Mouse (Mus musculus) ovary, postnatal 14 days (tissue): ENCODE data around the gene Bcl2l14.

ENCODE experiments used
- DNase-seq: peaks from one replicate; pipeline ENCODE4 v3.0.0; 2022; ENCODE audit warnings: low spot score

Bcl2l14 gene

DNA sequence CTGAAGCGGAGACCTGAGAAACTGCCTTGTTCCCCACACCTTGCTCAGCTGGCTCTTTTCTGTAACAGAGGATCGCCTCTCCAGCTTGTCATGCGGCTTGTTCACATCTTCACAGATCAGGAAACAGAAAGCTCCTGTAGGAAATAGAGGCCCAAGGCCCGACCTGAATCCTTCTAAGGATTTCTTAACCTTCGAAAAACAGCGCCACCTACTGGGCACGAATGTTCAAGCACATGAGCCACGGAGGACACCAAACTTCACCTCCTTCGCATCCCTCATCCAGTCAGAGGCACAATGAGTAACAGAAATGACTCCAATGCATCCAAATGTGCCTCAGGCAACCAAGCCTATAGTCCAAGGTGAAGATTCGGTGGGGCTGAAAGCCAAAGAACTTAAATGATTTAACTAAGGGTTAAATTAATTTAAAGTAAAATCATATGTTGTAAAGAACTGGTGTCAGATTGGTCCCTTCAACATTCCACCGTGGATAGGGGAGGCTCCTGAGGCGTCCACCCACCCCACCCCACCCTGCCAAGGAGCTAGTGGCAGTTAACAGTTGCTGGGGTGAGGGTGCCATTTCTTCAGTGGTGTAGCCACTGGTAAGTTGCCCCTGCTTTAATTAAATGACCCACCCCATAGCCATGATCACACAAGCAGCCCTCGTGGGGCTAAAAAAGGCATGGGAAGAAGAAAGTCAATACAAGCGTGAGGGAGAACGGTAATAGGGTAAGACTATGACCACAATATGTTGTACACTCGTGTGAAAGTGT is 7.0 kb downstream of the Bcl2l14 start:
- peak; percentile 42 for DNase-seq

DNA sequence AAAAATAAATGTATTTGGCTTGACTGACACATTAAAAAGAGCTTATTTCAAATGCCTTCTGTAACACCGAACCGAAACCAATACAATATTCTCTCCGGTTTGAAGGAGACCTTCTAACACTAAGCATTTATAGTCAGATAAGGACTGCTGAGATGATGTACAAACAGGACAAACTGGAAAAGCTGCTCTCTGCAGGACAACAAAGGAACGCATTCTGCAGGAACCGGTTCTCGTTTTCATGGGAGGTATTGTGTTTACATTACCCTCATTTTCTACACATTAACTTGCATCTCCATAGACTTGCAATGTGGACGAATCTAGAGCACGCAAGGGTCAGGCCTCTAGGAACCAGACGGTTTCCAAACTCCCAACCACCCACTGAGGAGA is 7.6 kb downstream of the Bcl2l14 start:
- no peak for DNase-seq

DNA sequence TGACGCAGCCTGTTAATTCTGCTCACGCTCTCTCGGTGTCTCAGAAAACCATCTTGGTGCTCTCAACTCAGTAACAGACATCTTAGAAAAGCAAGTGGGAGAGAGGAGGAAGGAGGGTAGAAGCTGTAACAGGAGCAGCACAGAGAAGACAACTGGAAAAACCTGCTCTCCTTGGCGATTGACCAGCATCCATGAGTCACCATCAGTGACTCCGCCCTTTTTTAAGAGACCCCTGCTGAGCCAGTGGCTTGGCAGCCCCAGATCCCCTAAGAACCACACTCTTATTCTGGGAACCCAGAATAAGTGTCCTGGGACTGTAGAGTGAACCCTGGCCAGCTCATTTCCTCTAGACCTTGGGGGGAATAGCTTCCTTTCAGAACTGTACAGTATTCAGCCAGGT is 11.1 kb downstream of the Bcl2l14 start:
- DNase-seq = no peak

DNA sequence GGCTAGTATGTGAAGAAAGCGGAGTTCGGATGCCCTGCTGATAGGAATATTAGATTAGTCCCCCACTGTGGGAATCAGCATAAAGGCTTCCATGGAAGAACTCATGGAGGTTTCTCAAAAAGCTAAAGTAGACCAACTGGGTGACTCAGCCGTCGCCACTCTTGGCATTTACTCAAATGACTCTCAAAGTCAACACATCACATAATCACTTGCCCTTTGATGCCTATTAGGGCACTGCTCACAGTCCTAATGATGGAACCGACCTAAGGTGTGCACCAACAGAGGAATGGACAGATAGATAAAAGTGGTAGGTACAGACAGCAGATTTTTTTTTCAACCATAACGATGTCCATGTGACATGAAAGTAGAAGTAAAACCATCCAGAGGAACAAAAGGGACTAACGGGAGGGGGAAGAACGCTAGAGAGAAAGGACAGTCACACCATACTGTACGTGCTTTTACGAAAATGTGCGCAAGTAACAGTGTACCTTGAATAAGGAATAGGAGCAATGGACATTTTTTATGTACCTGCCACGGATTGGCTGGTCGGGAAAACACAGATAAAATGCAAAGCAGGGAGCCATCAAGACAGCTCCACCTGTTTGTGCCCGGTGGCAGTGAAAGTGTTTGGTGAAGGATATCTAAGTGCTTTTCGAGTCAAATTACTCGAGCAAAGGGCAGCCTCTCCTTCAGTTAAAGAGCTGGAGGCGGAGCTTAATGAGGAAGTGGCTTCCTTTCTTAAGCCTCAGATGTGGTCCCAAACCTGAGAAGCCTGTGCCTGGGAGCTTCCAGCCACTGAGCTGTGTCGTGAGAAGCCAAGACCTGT is 17.8 kb downstream of the Bcl2l14 start:
- no peak for DNase-seq

DNA sequence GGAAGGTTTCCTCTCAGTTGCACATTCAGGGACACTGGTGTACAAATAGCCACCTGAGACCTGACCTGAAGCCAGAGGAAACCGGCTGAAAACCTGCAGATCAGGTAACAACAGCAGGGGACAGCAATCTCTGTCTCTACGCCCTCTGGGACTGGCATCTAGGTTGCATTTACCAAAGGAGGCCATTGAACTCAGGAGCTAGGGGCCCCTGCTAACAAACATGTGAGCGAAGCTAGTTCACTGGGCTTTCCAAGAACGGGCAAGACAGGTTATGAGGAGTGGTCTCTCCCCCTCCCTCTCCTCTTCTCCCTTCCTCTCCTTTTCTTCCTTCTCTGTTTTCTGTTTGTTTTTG is 18.4 kb downstream of the Bcl2l14 start:
- DNase-seq = no peak

DNA sequence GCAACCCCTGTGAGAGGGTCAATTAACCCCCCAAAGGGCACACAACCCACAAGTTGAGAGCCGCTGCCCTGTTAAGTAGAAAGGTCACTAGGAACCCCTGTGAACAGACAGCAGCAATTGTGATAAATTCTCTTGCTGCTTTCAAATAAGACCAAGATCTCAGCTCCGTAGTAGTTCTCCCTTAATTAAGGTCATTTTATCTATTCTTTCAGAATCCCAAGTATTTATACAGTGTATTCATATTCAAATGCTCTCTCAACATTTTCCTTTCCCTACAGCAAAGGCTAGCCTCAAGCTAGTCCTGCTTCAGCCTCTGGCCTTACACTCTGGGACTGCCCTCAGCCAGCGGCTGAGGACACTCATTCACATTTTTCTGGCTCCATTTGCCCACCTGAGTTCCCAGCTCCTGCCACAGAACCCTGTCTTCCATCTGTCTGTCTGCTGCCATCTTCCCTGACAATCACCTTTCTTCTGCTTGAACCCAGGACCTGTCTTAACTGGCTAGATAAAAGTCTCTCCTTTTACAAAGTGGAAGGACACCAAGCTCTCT is 20.5 kb downstream of the Bcl2l14 start:
- DNase-seq = no peak

DNA sequence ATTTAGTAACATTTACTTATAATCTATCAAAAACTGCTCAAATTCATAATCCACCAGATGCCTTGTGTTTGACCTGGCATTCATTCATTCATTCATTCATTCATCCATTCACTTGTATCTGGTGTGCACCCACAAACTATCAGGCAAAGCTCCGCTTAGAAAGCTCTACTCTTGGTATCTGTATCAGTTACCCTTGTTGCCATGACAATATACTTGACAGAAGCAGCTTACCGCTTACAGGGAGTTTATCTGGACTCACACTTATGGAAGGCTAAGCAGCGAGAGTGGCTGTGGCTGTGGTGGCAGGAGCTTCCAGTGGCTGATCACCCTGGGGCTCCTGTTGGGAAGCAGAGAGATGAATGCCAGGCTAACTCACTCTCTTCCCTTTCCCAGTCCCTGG is 21.8 kb downstream of the Bcl2l14 start:
- no peak for DNase-seq

DNA sequence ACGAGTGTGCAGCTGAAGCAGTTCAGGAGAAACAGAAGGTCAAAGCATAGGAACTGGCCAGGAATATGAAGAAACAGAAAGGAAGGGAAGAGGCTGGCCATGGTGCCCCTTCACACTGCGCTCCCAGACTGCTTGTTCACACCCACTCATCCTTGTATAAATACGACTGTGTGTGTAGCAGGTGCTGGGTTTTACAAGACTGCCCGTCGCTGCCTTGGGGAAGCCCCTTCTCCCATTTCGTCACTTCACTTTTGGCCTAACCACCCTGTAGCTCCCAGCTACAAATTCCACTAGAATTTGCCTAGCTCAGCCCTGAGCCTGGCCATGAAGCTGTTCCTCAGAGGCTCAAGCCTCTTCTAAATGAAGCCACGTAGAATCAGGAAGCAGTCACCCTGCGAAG is 24.3 kb downstream of the Bcl2l14 start:
- DNase-seq = no peak

DNA sequence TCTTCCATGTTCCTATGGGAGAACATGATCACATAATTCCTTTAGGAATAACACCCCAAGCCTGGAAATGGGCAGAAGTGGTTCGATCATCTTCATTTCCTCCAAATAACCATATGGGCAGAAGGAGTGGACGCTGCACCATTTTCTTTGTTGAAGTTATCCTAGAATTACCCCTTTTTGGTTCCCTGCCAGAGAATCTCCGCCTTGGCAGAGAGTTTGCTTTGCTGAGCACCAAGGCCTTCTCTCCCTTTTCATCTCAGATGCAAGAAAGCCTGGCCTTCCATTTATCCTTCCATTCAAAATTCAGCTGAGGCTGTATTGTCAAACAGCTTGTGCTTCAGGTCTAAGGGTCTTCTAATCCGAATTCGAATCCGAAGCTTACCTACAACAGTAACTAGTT is 25.8 kb downstream of the Bcl2l14 start:
- DNase-seq = no peak

DNA sequence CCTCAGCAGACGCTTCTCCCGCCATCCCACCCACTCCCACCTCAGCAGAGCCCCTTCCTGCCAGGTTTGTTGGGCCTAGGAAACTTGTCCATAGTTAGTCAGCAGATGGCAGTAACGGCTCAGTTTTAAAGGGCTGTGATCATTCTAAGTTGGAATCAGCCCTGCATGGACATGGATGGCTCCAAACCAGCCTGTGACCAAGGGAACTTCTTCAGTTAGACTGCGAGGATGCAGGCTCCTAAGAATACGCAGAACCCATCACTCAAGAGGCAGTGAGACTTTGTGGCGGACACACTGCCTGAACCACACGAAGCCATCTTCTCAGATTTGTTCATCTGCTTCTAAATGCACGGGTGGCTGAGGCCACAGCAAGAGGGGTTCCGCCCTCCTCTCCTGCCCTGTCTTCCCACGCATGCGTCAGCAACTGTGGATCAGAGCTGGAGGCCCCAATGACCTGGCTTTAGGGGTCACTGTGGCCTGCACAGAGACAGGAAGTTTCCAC is 29.1 kb downstream of the Bcl2l14 start:
- peak; percentile 59 for DNase-seq

DNA sequence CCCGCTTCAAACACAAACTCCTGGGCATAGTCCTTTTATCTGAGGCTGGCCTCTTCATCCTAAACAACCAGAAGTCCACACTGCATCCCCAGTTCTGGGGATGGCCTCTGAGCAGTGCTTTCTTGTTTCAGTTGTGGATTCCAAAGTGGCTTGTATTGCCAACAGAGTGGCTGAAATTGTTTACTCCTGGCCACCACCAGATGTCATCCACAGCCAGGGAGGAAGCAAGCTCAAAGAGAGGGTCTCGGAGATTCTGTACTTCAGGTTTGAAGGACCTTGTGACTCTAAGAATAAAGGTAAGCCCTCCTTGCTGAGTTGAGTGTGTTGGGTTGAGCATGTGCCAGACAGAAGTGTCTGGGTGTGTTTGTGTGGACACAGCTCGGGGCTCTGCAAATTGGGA is 31.0 kb downstream of the Bcl2l14 start:
- DNase-seq = no peak

DNA sequence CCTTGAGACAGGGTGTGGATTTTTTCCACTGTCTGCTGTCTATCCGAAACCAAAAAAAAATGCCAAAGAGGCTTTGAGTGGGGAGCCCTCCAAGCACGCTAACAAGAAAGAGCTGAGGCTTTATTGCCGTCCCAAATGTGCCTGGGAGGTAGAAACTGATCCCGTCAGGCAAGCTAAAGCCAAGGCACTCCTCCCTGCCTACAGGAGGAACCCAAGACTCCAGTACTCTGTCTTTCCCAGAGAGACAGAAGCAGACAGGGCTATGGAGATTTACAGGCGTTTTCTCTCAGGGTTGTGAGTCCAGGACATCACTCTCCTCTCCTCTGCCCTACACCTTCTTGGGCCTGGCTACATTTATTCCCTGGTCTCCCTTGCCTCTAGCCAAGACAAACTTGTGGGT is 32.3 kb downstream of the Bcl2l14 start:
- DNase-seq = no peak

DNA sequence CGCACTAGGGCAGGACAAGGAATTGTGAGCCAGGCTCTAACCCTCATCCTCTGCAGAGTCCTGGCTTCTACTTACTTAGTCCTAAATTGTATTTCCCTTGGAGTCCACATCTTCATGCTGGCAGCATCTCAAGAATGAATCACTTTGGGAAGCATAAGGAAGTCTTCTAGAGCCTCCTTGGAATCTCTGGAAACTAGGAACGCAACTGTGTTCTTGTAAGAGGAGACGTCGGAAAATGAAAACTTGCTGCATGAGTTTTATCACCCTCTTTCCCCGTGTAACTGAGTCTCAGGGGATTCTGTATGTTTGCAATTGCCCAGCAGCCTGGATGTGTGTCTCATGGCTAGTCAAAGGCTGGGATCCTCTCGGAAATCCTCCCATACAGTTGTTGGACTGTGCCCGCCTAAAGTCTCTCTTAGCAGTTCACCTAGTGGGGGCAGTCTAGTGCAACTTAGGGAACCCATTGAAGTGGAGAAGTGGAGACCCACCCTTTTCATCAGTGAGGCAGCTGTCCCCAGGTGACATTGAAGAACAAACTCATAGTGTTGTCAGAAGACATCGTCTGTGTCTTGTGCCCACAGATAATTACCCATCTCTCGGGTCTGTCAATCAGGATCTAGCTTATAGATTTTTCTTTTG is 34.2 kb downstream of the Bcl2l14 start:
- no peak for DNase-seq

DNA sequence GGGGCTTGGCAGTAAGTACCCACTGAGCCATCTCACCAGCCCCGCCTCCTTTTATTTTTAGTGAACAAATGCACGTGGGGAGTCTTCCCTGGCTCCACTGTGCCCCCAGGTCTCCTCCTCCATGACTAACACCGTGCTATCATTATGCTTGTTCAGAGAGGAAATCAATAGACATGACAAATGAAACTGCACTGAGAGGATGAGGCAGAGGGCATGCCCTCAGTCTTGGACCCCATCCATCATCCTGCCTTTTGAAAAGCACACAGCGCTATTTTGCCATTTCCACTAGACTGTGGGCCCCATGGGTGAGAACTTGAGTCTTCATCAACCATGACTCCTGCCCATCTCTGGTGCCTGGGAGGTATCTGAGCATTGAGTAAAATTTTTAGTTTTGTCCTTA is 35.5 kb downstream of the Bcl2l14 start:
- no peak for DNase-seq

DNA sequence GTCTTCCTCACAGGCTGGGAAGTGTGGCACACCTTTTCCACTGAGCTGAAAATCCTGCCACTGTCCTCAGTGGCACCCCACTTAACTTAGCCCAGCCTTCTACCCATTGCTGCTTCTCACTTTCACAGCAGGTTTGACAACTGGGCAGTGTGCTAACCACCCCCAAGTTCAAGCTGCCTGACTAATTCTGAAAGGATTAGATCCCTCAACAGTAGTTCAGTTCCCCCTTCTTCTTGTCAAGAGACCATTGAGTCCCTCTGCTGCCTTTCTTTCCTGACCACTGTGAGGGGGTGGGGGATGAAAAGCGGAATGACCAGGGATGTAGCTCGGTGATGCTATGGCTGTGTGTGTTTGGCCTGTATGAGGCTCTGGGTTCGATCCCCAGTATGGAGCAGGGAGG is 37.2 kb downstream of the Bcl2l14 start:
- no peak for DNase-seq

DNA sequence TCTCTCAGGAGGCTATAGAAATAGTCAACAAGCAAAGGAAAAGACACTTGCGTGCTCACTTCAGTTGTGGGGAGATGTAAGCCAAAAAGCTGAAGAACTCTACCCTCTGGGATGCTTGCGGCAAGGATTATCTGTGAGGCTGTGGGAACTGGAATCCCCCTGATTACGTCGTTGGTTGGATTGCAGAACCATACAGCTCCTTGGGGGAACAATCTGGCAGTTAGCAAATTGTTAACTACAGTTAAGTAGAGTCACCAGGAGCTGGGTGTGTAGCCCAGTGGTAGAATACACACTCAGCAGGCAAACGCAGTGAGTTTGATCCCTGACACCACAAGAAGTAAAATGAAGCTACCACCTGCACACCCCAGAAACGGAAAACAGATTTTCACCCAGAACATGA is 37.9 kb downstream of the Bcl2l14 start:
- DNase-seq = no peak

DNA sequence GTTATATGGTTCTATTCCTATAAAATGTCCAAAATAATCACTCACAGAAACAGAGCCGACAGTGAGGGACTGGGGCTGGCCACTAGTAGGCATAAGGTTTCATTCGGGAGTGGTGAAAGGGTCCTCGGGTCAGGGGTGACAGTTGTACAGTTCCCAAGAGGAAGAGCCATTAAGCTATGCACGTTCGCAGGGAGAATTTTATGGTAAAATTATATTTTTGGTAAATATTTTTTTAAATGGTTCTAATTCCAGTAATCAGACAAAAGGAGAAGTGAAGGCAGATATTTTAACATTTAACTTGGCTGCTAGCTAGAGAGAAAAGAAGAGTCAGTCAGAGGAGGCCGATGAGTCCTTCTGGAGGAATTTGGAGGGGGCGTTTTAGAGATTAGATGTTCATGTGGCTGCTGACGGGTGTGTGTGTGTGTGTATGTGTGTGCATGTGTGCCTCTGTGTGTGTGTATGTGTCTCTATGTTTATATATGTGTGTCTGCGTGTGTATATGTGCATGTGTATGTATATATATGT is 38.8 kb downstream of the Bcl2l14 start:
- DNase-seq = no peak

DNA sequence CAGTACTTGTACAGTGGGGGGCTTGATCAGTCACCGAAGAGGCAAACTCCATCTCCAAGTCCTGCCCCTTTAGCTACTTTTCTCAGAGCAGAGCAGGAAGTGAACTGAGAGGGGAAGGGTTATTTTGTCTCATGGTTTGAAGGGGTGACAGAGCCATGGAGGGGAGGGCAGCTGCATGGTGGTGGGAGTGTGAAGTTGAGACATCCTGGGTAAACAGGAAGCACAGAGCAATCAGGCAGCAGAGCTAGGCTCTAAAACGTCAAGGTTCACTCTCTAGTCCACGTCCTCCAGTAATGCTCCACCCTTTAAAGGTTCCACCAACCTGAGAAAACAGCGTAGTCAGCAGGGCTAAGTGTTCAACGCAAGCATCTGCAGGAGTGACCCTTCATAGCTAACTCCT is 40.8 kb downstream of the Bcl2l14 start:
- no peak for DNase-seq

DNA sequence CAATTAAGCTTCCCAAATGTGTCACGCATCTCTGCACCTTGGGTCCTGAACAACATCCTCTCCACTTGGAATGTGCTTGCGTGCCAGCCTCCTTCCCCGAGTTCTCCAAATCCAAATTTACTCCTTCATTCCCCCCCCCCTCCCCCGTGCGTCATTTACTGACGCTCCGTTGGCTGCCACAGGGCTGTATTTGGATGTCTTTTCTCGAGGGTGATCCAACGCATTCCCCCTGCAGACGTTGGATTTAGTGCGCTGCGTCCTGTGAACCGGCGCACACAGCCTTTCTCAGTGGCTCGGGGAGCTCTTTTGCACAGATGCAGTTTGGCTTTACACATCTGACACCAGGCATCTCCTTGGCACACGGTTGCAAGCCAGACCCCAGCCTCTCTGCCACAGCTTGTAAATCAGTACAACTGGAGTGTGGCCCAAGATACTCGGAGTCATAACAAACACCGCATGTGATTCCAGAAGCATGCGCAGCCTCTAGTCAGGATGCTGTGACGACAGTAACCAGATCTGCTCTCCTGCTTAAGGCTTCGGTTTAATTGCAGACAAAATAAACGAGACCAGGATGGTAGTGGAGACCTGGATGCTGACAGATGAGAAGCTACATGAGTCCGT is 43.4 kb downstream of the Bcl2l14 start:
- no peak for DNase-seq

DNA sequence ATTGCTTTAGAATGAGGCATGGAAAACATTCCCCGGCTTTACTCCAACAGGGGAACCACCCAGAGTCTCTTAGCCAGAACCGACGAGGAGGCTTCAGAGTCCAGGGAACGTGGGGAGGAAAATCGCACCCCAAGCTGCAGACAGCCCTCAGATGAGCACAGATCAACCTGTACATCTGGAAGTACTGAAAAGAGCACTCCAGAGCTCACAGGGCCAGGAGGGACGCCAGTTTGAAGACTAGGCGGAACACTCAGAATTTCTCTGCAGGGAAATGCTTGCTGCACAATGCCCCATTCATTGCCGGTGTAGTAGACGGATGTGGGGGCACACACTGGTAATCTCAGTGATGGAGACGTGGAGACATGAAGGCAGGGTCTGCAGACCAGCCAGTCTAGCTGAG is 43.9 kb downstream of the Bcl2l14 start:
- DNase-seq = no peak

DNA sequence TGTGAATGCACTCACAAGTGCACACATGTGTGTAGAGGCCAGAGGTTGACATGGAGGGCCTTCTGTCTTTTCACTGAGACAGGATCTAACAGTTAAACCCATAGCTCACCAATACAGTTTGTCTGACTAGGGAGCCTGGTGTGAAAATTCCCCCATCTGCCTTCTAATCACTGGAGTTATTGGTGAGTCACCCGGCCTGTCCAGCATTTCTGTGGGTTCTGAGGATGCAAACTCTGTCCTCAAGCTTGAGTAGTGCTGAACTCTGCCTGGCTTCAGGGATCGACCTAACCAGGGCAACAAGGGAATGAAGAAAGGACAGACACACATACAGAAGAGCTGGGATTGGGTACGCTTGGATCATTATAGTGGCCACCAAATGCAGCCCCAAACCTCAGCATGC is 45.6 kb downstream of the Bcl2l14 start:
- DNase-seq = no peak

DNA sequence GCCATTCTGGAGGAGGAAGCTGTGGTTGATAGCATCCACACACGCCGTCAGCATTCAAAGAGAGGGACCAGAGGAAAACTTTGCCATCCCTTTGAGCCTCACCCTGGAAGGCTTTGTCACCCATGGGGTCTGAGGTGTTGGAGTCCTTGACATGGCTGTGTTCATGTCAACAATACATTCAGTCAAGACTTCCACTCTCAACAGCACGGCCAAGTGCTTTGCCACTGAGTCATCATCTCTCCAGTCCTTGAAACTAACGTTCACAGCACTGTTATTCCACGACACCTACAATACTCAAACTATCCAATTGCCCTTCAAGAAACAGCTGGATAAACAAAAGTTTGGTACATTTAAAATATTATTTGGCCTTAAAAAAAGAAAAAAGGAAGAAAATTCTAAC is 46.1 kb downstream of the Bcl2l14 start:
- DNase-seq = no peak
